Mouse (Mus musculus): ENCODE measurements at regions not wholly inside any gene's neighbourhood (a gene's known extent, or its start where the extent isn't known, plus 50 kb on each side); places are given as distances from the start of the nearest gene placed in this dataset.
A peak's percentile ranks its signal among the peaks of the same experiment; 100 is the strongest.

DNA sequence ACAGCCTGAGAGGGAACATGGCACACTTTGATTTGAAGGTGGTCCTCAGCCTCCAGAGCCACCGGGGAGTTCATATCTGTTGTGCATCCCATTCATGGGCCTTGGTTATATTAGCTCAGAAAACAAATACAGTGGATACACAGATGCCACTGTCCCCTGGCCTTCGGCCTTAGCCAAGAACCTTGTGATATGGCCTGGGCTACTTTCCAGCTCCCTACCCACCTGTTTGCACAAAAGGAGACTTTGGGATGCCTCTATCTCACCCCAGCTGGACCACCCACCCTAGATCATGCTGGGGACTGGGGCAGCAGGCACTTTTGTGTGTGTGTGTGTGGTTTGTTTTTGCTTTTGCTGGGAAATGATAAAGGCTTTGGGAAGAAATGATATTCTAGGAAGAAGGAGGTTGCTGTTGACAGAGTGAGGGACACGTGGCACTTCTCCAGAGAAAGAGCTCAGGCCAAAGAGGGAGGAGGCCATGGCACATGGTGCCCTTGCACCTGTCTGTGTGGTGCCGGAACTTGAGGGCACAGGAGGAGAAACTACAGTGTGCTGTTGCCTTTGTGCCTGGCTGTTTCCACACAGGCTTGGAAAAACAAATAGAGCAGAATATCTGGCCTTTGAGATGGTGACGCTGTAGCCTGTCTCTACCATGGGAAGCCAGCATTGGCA, 135.6 kb upstream of the Id2 start:
- DNase-seq (ENCODE audit: low read depth, low spot score): peak; percentile 24

GRCm38 (mm10) chr12:25228708-25229107, 131.8 kb upstream of the Id2 start:
- 87% methylated on average over 2 of the region's 2 CpGs for WGBS
- no peak for DNase-seq (ENCODE audit: low read depth, low spot score)

More for the DNA sequence above, 135.6 kb upstream of the Id2 start:
- 33% methylated on average over 5 of the region's 5 CpGs for WGBS

- WGBS: 95% methylated on average over 4 of the region's 4 CpGs
Observed at GRCm38 (mm10) chr12:25227736-25228135, 130.8 kb upstream of the Id2 start.

GRCm38 (mm10) chr12:25224644-25225043, 127.7 kb upstream of the Id2 start:
- WGBS: 80% methylated on average over 4 of the region's 4 CpGs
- DNase-seq (ENCODE audit: low read depth, low spot score): no peak

More at GRCm38 (mm10) chr12:25227736-25228135, 130.8 kb upstream of the Id2 start:
- no peak for DNase-seq (ENCODE audit: low read depth, low spot score)

DNA sequence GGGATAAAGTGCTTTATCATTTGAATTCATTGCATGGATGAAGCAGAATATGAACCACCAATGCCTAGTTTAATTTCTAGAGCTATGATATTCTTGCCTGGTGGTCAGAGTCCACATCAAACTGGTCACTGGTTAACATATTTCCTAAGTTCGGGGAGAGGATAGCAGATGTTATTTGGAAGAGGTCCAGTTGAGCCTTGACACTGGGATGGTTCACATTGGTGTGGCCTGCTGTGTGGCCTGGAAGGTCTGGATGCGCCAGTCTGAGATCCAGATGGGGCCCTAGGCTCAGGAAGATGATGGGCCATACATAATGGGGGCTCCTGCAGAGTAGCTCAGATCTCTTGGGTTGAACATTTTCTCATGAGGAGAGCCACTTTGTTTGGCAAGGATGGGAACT, 127.3 kb upstream of the Id2 start:
- DNase-seq (ENCODE audit: low read depth, low spot score): no peak
- WGBS: 65% methylated on average over 2 of the region's 2 CpGs

- WGBS: 82% methylated on average over 4 of the region's 4 CpGs
- no peak for DNase-seq (ENCODE audit: low read depth, low spot score)
Observed at GRCm38 (mm10) chr12:25223539-25223938, 126.6 kb upstream of the Id2 start.

GRCm38 (mm10) chr12:25220780-25221106, 123.8 kb upstream of the Id2 start:
- WGBS: 88% methylated on average over 4 of the region's 4 CpGs
- DNase-seq (ENCODE audit: low read depth, low spot score): no peak

- 79% methylated on average over 9 of the region's 9 CpGs for WGBS
- no peak for DNase-seq (ENCODE audit: low read depth, low spot score)
Observed at GRCm38 (mm10) chr12:25220096-25220779, 123.3 kb upstream of the Id2 start.

GRCm38 (mm10) chr12:25219546-25219945, 122.6 kb upstream of the Id2 start:
- DNase-seq (ENCODE audit: low read depth, low spot score): no peak
- 75% methylated on average over 10 of the region's 10 CpGs for WGBS

GRCm38 (mm10) chr12:25216792-25217516, 120.0 kb upstream of the Id2 start:
- DNase-seq (ENCODE audit: low read depth, low spot score): peak; percentile 36
- 36% methylated on average over 5 of the region's 5 CpGs for WGBS

- DNase-seq (ENCODE audit: low read depth, low spot score): no peak
- 84% methylated on average over 5 of the region's 5 CpGs for WGBS
Observed at GRCm38 (mm10) chr12:25215266-25215665, 118.3 kb upstream of the Id2 start.

DNA sequence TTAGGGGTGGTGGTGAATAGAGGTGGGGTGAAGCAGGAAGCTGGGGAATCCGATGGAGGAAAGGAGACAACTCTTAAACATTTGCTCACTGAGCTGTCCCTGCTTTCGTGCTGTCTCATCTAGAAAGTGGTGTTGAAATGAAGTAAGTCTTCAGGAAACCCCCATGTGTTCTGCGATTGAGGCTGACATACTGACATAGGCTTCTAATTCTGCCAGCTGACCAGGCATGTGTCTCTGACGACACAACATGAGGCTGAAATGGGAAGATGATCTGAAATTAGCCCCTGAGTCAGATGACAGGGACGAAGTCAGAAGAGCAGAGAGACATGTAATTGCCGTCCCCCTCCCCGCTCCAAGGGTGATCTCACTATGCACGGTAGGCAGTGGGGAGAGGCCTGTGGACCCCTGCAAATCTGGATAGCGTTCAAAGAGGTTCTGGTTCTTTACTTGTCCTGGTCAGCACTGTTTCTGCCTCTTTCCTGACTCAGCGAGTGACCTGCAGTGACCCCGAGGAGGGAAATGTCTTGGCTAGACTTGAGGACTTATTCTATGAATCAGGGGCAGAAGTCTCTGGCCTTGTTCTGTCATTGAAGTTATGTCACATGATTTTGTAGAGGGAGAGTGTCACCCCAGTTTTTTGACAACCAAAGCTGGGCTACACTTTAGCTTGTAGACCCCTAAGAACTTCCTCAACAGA, 117.0 kb upstream of the Id2 start:
- no peak for DNase-seq (ENCODE audit: low read depth, low spot score)
- 90% methylated on average over 11 of the region's 11 CpGs for WGBS

DNA sequence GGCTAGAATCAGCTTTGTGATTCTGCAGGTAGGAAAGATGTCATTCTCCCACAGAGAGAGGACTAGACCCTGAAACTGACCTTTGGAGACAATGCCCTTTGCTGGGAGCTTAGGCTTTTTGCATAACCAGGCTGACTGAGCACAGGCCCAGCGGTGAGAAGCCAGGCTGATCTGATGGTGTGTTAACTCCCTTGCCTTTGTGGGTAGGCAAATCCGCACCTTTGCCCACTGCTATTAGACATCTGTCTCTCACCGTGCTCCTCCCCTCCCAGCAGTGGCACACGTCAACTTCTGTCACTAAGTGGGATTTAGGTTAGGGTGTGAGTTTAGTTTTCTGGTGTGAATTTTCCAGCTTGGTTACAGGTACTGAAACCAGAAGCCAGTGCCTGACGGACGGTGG, 114.4 kb upstream of the Id2 start:
- WGBS: 91% methylated on average over 6 of the region's 6 CpGs
- DNase-seq (ENCODE audit: low read depth, low spot score): no peak

- 83% methylated on average over 3 of the region's 3 CpGs for WGBS
- no peak for DNase-seq (ENCODE audit: low read depth, low spot score)
Observed at GRCm38 (mm10) chr12:25210597-25210996, 113.7 kb upstream of the Id2 start.

DNA sequence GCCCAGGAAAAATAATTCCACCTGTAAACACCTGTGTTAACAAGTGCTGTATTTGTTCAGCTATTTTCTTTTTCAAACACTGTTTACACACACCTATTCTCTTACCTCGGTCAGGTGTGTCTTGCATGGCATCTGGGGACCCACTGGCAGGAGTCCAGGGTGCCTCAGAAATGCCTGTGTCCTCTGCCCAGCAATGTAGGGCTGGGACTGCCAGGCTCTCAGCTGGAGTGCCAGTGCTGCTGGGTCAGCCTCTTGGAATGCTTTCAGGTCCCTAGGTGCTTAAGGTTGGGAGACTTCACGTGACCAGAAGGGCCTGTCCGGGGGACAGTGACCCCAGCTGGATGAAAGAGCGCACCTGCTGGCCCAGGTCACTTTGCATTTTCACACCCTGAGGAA, 112.4 kb upstream of the Id2 start:
- WGBS: 26% methylated on average over 4 of the region's 4 CpGs
- no peak for DNase-seq (ENCODE audit: low read depth, low spot score)

GRCm38 (mm10) chr12:25208670-25209332, 111.9 kb upstream of the Id2 start:
- no peak for DNase-seq (ENCODE audit: low read depth, low spot score)
- WGBS: 19% methylated on average over 11 of the region's 11 CpGs

- 86% methylated on average over 10 of the region's 10 CpGs for WGBS
- DNase-seq (ENCODE audit: low read depth, low spot score): no peak
Observed at GRCm38 (mm10) chr12:25203371-25204067, 106.6 kb upstream of the Id2 start.

DNA sequence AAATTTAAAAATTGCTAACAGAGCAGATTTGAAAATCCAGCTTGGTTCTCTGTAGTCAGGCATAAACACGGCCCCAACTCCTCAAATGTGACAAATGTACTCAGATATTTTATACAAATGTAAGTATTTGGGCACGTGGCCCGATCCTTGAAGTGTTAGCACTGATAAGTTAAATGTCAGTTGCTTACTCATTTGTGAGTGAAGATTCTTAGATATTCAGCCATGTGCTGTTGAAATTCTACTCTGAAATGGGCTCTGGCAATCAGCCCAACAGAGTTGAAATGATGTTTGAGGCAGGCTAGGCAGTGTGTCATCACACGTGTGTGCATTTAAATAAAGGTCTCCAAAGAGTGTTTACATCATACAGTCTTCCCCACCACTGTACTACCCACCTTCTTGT, 103.2 kb upstream of the Id2 start:
- WGBS: 78% methylated on average over 4 of the region's 4 CpGs
- DNase-seq (ENCODE audit: low read depth, low spot score): no peak

GRCm38 (mm10) chr12:25197757-25198156, 100.8 kb upstream of the Id2 start:
- WGBS: 52% methylated on average over 3 of the region's 4 CpGs

More at GRCm38 (mm10) chr12:25197757-25198156, 100.8 kb upstream of the Id2 start:
- DNase-seq (ENCODE audit: low read depth, low spot score): no peak
